Mouse (Mus musculus): ENCODE data around the gene Apod. TPM values are rescaled to one million over a fixed set of nuclear protein-coding genes. Genes with fewer than 3 reads are reported as not detected.

The Apod gene
- polyA plus RNA-seq, 1 experiment: not detected

DNA sequence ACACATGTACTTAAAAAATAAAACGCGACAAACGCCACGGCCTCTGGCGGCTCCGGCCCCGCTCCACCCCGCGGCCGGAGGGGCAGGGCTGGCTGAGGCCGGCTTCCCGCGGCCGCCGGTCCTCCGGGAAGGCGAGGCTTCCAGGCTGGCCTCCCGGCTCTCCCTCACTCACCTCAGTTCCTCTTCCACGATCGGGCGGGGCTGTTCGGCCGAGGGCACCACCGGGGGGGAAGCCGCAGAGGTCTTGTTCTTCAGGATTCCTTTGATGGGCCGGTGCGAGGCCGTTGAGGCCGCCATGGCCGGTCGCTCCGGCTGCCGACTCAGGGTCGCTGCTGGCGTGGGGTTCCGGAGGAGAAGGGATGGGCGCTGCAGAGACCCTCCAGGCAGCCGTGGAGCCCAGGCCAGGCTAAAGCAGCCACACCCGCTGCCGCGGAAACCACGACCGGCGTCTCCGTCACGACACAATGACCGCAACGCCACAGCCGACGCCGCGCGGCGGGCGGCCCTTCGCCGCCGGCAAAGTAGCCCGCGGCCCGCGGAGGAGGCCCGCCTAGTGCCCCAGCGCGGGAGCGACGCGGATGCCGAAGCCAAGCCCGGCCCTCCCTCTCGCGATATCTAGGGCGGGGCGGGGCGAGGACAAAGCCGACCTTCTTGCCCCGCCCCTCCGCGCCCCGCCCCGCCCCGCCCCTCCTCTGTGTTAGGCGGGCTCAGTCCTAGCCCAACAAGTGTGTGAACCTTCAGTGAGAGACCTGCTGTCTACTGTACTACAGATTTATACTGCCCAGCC, 39.7 kb downstream of the Apod start, which contains the start of gene Ppp1r2:
Gene Ppp1r2, minus strand, starts transcription at position 604 of the 787 bp plus-strand sequence.
- Histone ChIP-seq H3K27me3 (replicated peaks) (peaks cover 12% of the 10 kb centered on the region), H3K4me3 (replicated peaks) (peak within 1 kb of the TSS; percentile 92), H3K9me3 (no peaks in the 10 kb centered on the region), H3K4me1 (peaks cover 47% of the 10 kb centered on the region), H3K36me3 (replicated peaks; ENCODE audit: low read length) (peaks cover 20% of the 10 kb centered on the region)
- TF ChIP-seq GATA1 (IDR thresholded peaks at IDR 0.05; ENCODE audit: borderline replicate concordance, low read length) (no peak), FLI1 (IDR thresholded peaks at IDR 0.05; ENCODE audit: low read length) (no peak)

- no peak for TF ChIP-seq FLI1 (IDR thresholded peaks at IDR 0.05; ENCODE audit: low read length)
- TF ChIP-seq GATA1 (IDR thresholded peaks at IDR 0.05; ENCODE audit: borderline replicate concordance, low read length): no peak
- Histone ChIP-seq H3K27me3 (replicated peaks) (peaks cover 12% of the 10 kb centered on the region), H3K9me3 (no peaks in the 10 kb centered on the region), H3K4me3 (replicated peaks) (peak overlapping the region; percentile 92), H3K4me1 (peaks cover 49% of the 10 kb centered on the region), H3K36me3 (replicated peaks; ENCODE audit: low read length) (peaks cover 21% of the 10 kb centered on the region)
These were observed 40.5 kb downstream of the Apod start for GRCm38 (mm10) chr16:31274084-31274483.

- no peaks in the 10 kb centered on the region for H3K9me3 ChIP-seq
- H3K4me3 ChIP-seq (replicated peaks): no peak overlapping the region
- no peak for TF ChIP-seq GATA1 (IDR thresholded peaks at IDR 0.05; ENCODE audit: borderline replicate concordance, low read length)
- TF ChIP-seq FLI1 (IDR thresholded peaks at IDR 0.05; ENCODE audit: low read length): no peak
- no peaks in the 10 kb centered on the region for H3K27me3 ChIP-seq (replicated peaks)
- peaks cover 48% of the 10 kb centered on the region for H3K36me3 ChIP-seq (replicated peaks; ENCODE audit: low read length)
- peaks cover 18% of the 10 kb centered on the region; the same call in 1 of the 2 replicates for H3K4me1 ChIP-seq
These were observed 47.9 kb downstream of the Apod start for GRCm38 (mm10) chr16:31266692-31267091.

DNA sequence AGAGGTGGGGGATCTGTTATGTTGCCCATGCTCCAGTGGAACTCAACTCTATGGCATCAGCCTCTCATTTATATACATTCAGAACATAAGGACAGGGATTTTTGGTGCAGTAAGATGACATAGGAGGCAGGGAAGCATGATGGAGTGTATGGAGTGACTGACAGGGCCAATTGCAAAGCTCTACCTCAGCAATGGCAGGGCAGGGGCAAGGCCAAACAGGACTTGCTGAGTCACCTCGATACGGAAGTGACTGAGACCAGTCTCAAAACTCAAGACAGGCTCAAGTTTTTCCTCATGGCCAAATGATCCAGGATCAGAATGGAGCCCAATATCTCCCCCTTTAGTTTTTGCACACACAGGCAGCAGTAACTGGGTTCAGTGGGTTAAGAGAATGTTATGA, 58.5 kb downstream of the Apod start:
- H3K4me1 ChIP-seq: peaks cover 14% of the 10 kb centered on the region
- no peaks in the 10 kb centered on the region for H3K9me3 ChIP-seq
- no peaks in the 10 kb centered on the region for H3K27me3 ChIP-seq (replicated peaks)
- H3K4me3 ChIP-seq (replicated peaks): no peak overlapping the region
- peaks cover 79% of the 10 kb centered on the region for H3K36me3 ChIP-seq (replicated peaks; ENCODE audit: low read length)
- no peak for TF ChIP-seq GATA1 (IDR thresholded peaks at IDR 0.05; ENCODE audit: borderline replicate concordance, low read length)
- no peak for TF ChIP-seq FLI1 (IDR thresholded peaks at IDR 0.05; ENCODE audit: low read length)

- Histone ChIP-seq H3K4me1 (peaks cover 14% of the 10 kb centered on the region), H3K9me3 (no peaks in the 10 kb centered on the region), H3K36me3 (replicated peaks; ENCODE audit: low read length) (peaks cover 79% of the 10 kb centered on the region), H3K4me3 (replicated peaks) (no peak overlapping the region), H3K27me3 (replicated peaks) (no peaks in the 10 kb centered on the region)
- TF ChIP-seq GATA1 (IDR thresholded peaks at IDR 0.05; ENCODE audit: borderline replicate concordance, low read length): no peak
- TF ChIP-seq FLI1 (IDR thresholded peaks at IDR 0.05; ENCODE audit: low read length): no peak
These were observed 58.9 kb downstream of the Apod start for GRCm38 (mm10) chr16:31255685-31256084.

DNA sequence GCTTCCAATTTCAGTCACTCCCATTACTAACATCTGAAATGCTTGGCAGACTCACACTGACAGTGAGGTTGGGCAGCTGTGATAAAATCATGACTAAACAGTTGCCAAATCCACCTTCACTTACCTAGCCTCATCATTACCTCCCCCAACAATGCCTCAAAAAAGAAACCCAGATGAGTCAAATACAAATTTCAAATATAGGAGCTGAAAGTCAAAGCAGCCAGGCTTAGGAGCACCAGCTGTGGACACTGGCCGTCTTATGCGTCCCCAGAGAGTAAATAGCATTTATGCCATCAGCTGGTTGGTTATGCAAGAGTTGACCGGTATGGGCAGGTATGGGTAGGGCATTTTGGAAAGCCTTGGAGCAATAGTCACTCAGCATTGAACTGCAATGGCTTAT, 65.2 kb downstream of the Apod start:
- peaks cover 23% of the 10 kb centered on the region for H3K36me3 ChIP-seq (replicated peaks; ENCODE audit: low read length)
- no peaks in the 10 kb centered on the region for H3K9me3 ChIP-seq
- peaks cover 7% of the 10 kb centered on the region; the same call in 1 of the 2 replicates for H3K4me1 ChIP-seq
- no peak overlapping the region for H3K4me3 ChIP-seq (replicated peaks)
- TF ChIP-seq FLI1 (IDR thresholded peaks at IDR 0.05; ENCODE audit: low read length) (no peak), GATA1 (IDR thresholded peaks at IDR 0.05; ENCODE audit: borderline replicate concordance, low read length) (no peak)
- no peaks in the 10 kb centered on the region for H3K27me3 ChIP-seq (replicated peaks)

- H3K9me3 ChIP-seq: no peaks in the 10 kb centered on the region
- TF ChIP-seq FLI1 (IDR thresholded peaks at IDR 0.05; ENCODE audit: low read length) (no peak), GATA1 (IDR thresholded peaks at IDR 0.05; ENCODE audit: borderline replicate concordance, low read length) (no peak)
- H3K27me3 ChIP-seq (replicated peaks): no peaks in the 10 kb centered on the region
- peaks cover 7% of the 10 kb centered on the region; the same call in 1 of the 2 replicates for H3K4me1 ChIP-seq
- H3K36me3 ChIP-seq (replicated peaks; ENCODE audit: low read length): peaks cover 23% of the 10 kb centered on the region
- no peak overlapping the region for H3K4me3 ChIP-seq (replicated peaks)
These were observed 65.9 kb downstream of the Apod start for GRCm38 (mm10) chr16:31248717-31249116.

DNA sequence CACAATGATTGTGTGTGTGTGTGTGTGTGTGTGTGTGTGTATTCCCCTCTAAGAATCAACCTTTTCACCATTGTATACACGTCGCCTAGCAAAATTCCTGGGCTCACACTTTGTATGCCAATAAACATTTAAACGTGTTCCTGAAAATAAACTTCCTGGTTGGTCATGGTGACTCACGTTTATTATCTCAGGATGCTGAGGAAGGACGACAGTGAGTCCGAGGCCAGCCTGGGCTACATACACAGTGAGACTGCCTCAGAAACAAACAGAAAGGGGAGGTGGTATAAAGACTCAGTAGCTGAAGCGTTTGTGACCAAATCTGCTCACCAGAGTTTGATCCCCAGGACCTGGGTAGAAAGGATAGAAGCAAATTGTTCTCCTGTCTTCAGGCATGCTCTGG, 67.2 kb downstream of the Apod start:
- no peak for TF ChIP-seq FLI1 (IDR thresholded peaks at IDR 0.05; ENCODE audit: low read length)
- no peak for TF ChIP-seq GATA1 (IDR thresholded peaks at IDR 0.05; ENCODE audit: borderline replicate concordance, low read length)
- H3K4me1 ChIP-seq: peaks cover 7% of the 10 kb centered on the region; the same call in 1 of the 2 replicates
- H3K4me3 ChIP-seq (replicated peaks): no peak overlapping the region
- H3K9me3 ChIP-seq: no peaks in the 10 kb centered on the region
- no peaks in the 10 kb centered on the region for H3K27me3 ChIP-seq (replicated peaks)
- peaks cover 17% of the 10 kb centered on the region for H3K36me3 ChIP-seq (replicated peaks; ENCODE audit: low read length)

Other genes starting within 250 kb of the Apod start
- gene Xxylt1, start 233.4 kb downstream of the Apod start, polyA plus RNA-seq (2012; ENCODE audit: insufficient read depth, low replicate concordance): 0.94 and 2.2 TPM in 2 replicates
- gene Acap2, start 113.6 kb downstream of the Apod start, polyA plus RNA-seq (2012; ENCODE audit: insufficient read depth, low replicate concordance): 1.0 and 2.2 TPM in 2 replicates
- 50.5 and 165 TPM in 2 replicates for gene Ppp1r2, start 39.5 kb downstream of the Apod start, polyA plus RNA-seq (2012; ENCODE audit: insufficient read depth, low replicate concordance)
- gene Bdh1, start 107.5 kb upstream of the Apod start, polyA plus RNA-seq (2012; ENCODE audit: insufficient read depth, low replicate concordance): 7.0 and 9.9 TPM in 2 replicates